Mouse (Mus musculus) hindbrain, embryonic 14.5 days (tissue): ENCODE measurements around the gene Vash2. TPM values are rescaled to one million over a fixed set of nuclear protein-coding genes. Genes with fewer than 3 reads are reported as not detected.

Experiments used
- ATAC-seq: fragments of 200-750 bp; cut with Nextera tagmentation; 2 replicates; pipeline ENCODE4 v1.8.0; 2017; ENCODE audit warnings: moderate number of reproducible peaks, mild to moderate bottlenecking, moderate TSS enrichment, moderate library complexity; ENCODE audit not compliant: low FRiP score
- DNase-seq: peaks from one replicate; pipeline ENCODE4 v3.0.0-alpha.2; 2015; ENCODE audit warnings: low spot score
- H3K27ac ChIP-seq: fragments of 300-500 bp; sonication (generic); 2 replicates; pipeline ENCODE4 v1.5.1; 2014; ENCODE audit warnings: mild to moderate bottlenecking, moderate library complexity
- H3K27me3 ChIP-seq: fragments of 300-500 bp; sonication (generic); 2 replicates; pipeline ENCODE4 v1.6.1; 2014; ENCODE audit warnings: mild to moderate bottlenecking, low read length, mixed read lengths; ENCODE audit not compliant: control insufficient read depth, insufficient read depth
- H3K36me3 ChIP-seq: fragments of 300-500 bp; sonication (generic); replicated peaks from 2 replicates; pipeline ENCODE4 v1.6.1; 2014; ENCODE audit not compliant: control insufficient read depth, insufficient read depth
- H3K4me1 ChIP-seq: fragments of 300-500 bp; sonication (generic); replicated peaks from 2 replicates; pipeline ENCODE4 v1.6.1; 2014; ENCODE audit warnings: antibody characterized with exemption, low read length, mixed read lengths; ENCODE audit not compliant: control insufficient read depth, insufficient read depth
- H3K4me2 ChIP-seq: fragments of 300-500 bp; sonication (generic); replicated peaks from 2 replicates; pipeline ENCODE4 v1.6.1; 2014; ENCODE audit warnings: mild to moderate bottlenecking, moderate library complexity
- H3K4me3 ChIP-seq: fragments of 300-500 bp; sonication (generic); replicated peaks from 2 replicates; pipeline ENCODE4 v1.5.1; 2014; ENCODE audit warnings: mild to moderate bottlenecking, low read length
- H3K9ac ChIP-seq: fragments of 300-500 bp; sonication (generic); 2 replicates; pipeline ENCODE4 v1.6.1; 2014
- H3K9me3 ChIP-seq: fragments of 300-500 bp; sonication (generic); 2 replicates; pipeline ENCODE4 v1.6.1; 2016; ENCODE audit warnings: low read length; ENCODE audit not compliant: control insufficient read depth
- WGBS: fragments of 180-500 bp; shearing (Covaris S2); extraction: QIAGEN DNeasy Blood & Tissue Kit; methylation state at CpG from one replicate; pipeline ENCODE4 v1.1.7; 2014; 5-methylcytosine and 5-hydroxymethylcytosine counted together
- polyA plus RNA-seq: library from polyadenylated mRNA; unstranded; fragments of >200 nt; fragmentation: Nextera tagmentation; extraction: Ambion mirVana; gene quantifications from 2 replicates; pipeline ENCODE4 v1.2.1, GENCODE M21; 2014

The Vash2 gene
- polyA plus RNA-seq, 1 experiment from 2014 or later: 102 TPM

DNA sequence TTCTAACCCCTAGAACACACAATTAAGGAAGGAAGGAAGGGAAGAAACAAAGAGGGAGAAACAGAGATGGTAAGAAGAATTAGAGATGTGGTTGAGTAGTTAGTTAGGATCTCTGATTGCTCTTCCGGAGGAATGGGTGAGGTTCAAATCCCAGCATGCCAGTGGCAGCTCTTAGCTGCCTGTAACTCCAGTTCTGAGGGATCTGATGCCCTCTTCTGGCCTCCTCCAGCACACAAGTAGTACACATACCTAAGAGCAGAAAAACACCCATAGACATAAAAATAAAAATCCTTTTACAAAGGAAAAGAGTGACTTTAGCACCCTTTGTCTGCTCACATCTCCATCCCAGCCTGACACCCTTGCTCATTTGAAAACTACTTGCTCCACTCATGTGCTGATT lies 66.5 kb downstream of the Vash2 start:
- Histone ChIP-seq H3K4me2 (peak overlapping the region; percentile 77), H3K27ac (no peak overlapping the region), H3K4me3 (0 out of 2 replicates have a peak overlapping the region, but pooled peaks have one; percentile 57), H3K9me3 (no peaks in the 10 kb centered on the region), H3K36me3 (no peaks in the 10 kb centered on the region), H3K27me3 (no peaks in the 10 kb centered on the region), H3K4me1 (peaks cover 18% of the 10 kb centered on the region), H3K9ac (no peak overlapping the region)
- no peak for ATAC-seq
- 68% methylated on average over 1 of the region's 1 CpGs for WGBS
- DNase-seq: no peak

DNA sequence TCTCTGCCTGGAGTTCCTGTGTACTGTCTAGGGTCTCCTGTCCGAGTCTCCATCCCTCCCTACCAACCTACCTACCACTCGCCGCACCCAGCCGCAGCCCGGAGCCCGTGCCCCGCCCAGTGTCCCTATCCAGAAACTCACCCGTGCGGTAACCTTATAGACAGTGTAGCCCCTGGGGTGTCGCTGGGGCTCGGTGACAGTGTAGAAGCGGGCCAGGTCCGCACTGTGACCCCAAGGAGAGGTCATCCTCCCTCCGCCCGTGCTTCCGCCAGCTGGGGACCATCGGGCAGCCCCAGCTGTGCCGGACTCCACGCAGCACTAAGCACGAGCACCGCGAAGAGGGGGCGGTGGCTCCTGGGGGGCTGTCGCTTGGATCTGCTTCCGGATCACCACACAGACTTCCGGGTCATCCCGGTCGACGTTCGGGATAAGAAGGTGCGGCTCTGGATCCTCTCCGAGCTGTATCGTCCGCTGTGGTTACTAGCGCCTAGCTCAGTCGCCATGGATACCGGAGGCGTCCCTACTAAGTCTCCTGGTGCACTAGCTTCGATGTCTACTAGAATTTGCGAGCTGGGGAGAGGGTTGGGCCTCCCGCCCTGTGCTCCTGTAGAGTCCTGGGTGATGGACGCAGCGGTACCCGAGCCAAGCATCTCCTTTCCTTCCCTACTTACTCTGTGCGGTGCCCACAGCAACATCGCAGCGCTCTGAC lies 67.5 kb downstream of the Vash2 start, which contains the start of gene Rps6kc1:
Rps6kc1 (minus strand) TSS at position 356 of the 709 bp plus-strand sequence.
- H3K4me3 ChIP-seq: peak within 1 kb of the TSS; percentile 57
- no peaks in the 10 kb centered on the region for H3K36me3 ChIP-seq
- H3K9me3 ChIP-seq: no peaks in the 10 kb centered on the region
- peak within 1 kb of the TSS; percentile 76 for H3K9ac ChIP-seq
- DNase-seq (peak; percentile 88), ATAC-seq (peak; percentile 96)
- under 1% methylated on average over 47 of the region's 47 CpGs for WGBS
- peak within 1 kb of the TSS; percentile 77 for H3K4me2 ChIP-seq
- H3K4me1 ChIP-seq: peaks cover 18% of the 10 kb centered on the region
- H3K27ac ChIP-seq: peak within 1 kb of the TSS; percentile 79
- no peaks in the 10 kb centered on the region for H3K27me3 ChIP-seq

DNA sequence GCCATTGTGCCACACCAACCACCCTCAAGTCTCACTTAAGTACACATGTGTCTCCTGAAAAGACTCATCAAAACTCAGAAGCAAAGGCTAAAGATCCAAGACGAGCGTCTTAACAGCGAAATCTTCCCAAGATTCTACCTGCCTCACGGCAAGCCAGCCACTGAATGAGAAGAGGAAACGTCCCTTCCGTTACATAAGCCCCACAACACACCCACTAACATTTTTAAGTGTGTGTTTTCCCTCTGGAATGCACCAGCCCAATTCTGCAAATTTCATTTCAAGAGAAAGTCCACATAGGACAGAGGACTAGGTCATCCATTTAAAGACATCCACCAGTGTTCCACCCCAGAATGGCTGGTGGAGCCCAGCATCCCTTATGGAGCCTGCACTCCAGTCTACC lies 68.3 kb downstream of the Vash2 start:
- Histone ChIP-seq H3K27me3 (no peaks in the 10 kb centered on the region), H3K9ac (peak overlapping the region; percentile 76), H3K4me3 (peak overlapping the region; percentile 57), H3K36me3 (no peaks in the 10 kb centered on the region), H3K27ac (no peak overlapping the region), H3K9me3 (no peaks in the 10 kb centered on the region), H3K4me1 (peaks cover 18% of the 10 kb centered on the region), H3K4me2 (peak overlapping the region; percentile 77)
- ATAC-seq (no peak), DNase-seq (no peak)
- 82% methylated on average over 6 of the region's 6 CpGs for WGBS

DNA sequence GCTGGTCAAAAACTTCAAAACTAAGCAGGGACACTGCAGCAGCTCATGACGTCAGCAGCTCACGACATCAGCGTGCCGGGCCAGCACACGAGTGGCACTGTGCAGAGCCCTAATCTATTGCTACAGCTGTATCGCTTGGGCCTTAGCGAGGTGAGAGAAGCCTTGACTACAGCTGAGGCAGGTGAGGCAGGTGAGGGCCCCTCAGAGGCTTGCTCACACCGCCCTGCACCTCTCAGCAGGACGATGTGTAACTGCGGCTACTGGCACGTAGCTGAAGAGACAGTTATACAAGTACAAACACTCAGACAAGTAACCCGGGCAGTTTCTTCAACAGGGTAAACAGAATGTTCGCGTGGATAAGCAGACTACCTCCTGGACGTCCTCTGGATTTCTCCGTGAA lies 74.4 kb downstream of the Vash2 start:
- H3K4me1 ChIP-seq: no peaks in the 10 kb centered on the region
- H3K27me3 ChIP-seq: no peaks in the 10 kb centered on the region
- WGBS: 93% methylated on average over 16 of the region's 16 CpGs
- no peaks in the 10 kb centered on the region for H3K9me3 ChIP-seq
- no peak overlapping the region for H3K4me2 ChIP-seq
- no peak overlapping the region for H3K4me3 ChIP-seq
- peaks cover 18% of the 10 kb centered on the region for H3K36me3 ChIP-seq
- no peak for DNase-seq
- no peak overlapping the region for H3K27ac ChIP-seq
- H3K9ac ChIP-seq: no peak overlapping the region
- no peak for ATAC-seq

DNA sequence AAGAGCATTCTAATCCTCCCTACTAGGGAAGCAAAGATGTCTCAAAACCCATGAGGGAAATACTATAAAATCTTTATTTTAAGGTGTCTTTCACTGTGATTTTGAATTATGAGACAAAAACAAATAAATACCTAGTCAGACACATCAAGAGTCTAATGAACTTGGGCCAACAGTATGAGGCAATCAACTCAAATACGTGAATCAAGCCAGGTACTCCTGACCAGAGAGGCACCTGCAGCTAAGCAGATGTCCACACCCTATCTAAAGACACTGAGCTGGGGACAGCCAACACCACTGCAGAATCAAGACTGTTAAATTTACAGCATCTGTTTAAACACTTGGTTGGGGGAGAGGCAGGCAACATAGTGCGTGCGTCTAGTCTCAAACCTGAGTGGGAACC lies 75.0 kb downstream of the Vash2 start:
- no peak for DNase-seq
- Histone ChIP-seq H3K4me1 (no peaks in the 10 kb centered on the region), H3K36me3 (peaks cover 22% of the 10 kb centered on the region), H3K9me3 (no peaks in the 10 kb centered on the region), H3K27me3 (no peaks in the 10 kb centered on the region), H3K4me2 (no peak overlapping the region), H3K4me3 (no peak overlapping the region), H3K27ac (no peak overlapping the region), H3K9ac (no peak overlapping the region)
- WGBS: 94% methylated on average over 3 of the region's 3 CpGs
- ATAC-seq: no peak

DNA sequence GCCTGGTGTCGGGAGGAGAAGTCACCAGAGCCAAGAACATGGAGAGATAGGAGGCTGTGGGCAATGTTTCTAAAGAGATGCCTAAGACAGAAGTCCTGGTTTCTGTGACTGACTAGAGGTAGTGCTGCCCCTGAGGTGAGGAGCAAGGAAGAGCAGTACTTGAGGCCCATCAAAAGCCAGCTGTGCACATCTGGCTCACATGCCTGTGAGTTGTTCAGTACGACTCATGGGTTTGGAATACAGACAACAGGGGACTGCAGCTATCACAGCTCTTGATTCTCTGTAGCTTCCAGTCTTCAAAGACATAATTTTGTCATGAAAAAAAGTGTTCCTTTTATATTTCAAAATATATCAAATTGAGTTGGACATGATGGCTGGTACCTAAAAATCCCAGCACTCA lies 78.0 kb downstream of the Vash2 start:
- no peaks in the 10 kb centered on the region for H3K4me1 ChIP-seq
- no peak overlapping the region for H3K4me3 ChIP-seq
- H3K36me3 ChIP-seq: peaks cover 46% of the 10 kb centered on the region
- H3K9me3 ChIP-seq: no peaks in the 10 kb centered on the region
- H3K9ac ChIP-seq: no peak overlapping the region
- no peak for DNase-seq
- H3K27me3 ChIP-seq: no peaks in the 10 kb centered on the region
- 73% methylated on average over 2 of the region's 2 CpGs for WGBS
- no peak overlapping the region for H3K27ac ChIP-seq
- no peak for ATAC-seq
- no peak overlapping the region for H3K4me2 ChIP-seq

DNA sequence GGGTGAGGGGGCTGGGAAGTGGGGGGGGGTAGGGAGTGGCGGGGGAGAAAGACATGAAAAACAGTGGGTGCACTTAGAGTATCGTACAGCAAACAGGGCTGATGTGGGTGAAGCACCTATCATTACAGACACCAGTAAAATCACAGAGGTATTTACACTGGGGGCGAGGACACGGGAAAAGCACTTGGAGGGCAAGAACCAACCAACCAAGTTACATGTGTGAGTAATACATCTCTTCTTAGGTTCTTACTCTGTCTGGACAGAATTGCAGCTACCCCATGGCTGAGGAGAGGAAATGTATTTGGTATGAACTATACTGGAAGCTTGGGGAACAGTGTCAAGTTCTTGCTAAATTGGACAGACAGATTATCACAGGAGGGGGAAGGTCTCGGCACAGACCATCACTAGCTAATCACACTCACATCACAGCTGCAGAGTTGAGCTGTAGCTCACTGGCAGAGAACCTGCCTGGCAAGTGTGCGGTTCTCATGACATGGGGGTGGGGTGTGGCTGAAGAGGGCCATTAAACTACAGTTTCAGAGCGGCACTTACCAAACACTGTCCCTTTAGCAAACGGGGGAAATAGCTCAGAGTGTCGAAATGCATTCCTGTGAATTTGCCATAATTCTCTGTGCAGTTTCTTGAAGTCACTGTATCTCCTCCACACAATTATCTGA lies 80.1 kb downstream of the Vash2 start:
- H3K9me3 ChIP-seq: no peaks in the 10 kb centered on the region
- peaks cover 55% of the 10 kb centered on the region for H3K36me3 ChIP-seq
- no peak overlapping the region for H3K9ac ChIP-seq
- H3K4me1 ChIP-seq: no peaks in the 10 kb centered on the region
- H3K4me3 ChIP-seq: no peak overlapping the region
- H3K27ac ChIP-seq: no peak overlapping the region
- H3K27me3 ChIP-seq: no peaks in the 10 kb centered on the region
- 94% methylated on average over 9 of the region's 9 CpGs for WGBS
- DNase-seq (no peak), ATAC-seq (no peak)
- H3K4me2 ChIP-seq: no peak overlapping the region

DNA sequence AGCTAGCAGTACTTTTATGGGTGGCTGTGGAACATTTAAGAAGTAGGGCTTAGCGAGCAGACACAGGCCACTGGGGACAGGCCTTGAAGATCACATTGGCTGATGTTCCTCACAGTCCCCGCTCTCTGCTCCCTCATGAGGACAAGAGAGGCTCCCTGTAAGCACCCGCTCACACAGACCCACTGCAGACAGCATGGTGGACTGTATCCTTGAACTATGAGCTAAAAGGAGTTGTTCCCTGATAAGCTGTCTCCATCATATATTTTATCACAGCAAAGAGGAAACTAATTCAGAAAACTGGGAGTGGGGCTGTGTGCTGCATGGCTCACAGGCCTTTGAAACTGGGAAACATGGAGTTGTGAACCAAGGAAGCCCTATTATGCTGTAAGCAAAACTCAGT lies 80.9 kb downstream of the Vash2 start:
- Histone ChIP-seq H3K9me3 (no peaks in the 10 kb centered on the region), H3K27me3 (no peaks in the 10 kb centered on the region), H3K4me3 (no peak overlapping the region), H3K4me1 (no peaks in the 10 kb centered on the region), H3K9ac (no peak overlapping the region), H3K36me3 (peaks cover 49% of the 10 kb centered on the region), H3K27ac (no peak overlapping the region), H3K4me2 (no peak overlapping the region)
- DNase-seq: no peak
- WGBS: 96% methylated on average over 3 of the region's 3 CpGs
- ATAC-seq: no peak
